ENCODE assay signal across 8 mouse cellular contexts in genomic region chr3:144568861-144569361, GRCm38 (mm10). TPM values are rescaled to one million over a fixed set of nuclear protein-coding genes. Genes with fewer than 3 reads are reported as not detected.
DNase-seq lines count a peak whose midpoint lies in the region; ATAC-seq lines count a peak whose summit lies in the region.

No protein-coding gene starts in this region.

- peak; percentile 34 for DNase-seq in thymus, postnatal 0 days (ENCODE audit: low spot score)
- DNase-seq in thymus, adult 18-20 months = no peak
- peak; percentile 64 for DNase-seq in intestine, embryonic 14.5 days (ENCODE audit: low spot score)
- no peak for DNase-seq in right cerebral cortex, postnatal 14 days
- no peak for DNase-seq in urinary bladder, postnatal 4 days (ENCODE audit: low spot score in 2 of 2)

- peak overlapping the region; percentile 86 for H3K9ac ChIP-seq in embryonic facial prominence, embryonic 12.5 days
- H3K9ac ChIP-seq in intestine, embryonic 14.5 days (ENCODE audit: low read length) = peak overlapping the region; percentile 82
- peak overlapping the region; percentile 87 for H3K9ac ChIP-seq in lung, embryonic 16.5 days (ENCODE audit: low read length)
- peak overlapping the region; percentile 93 for H3K9ac ChIP-seq in stomach, embryonic 15.5 days

- 0 out of 2 replicates have a peak, but pooled peaks cover 6% of the 10 kb centered on the region for H3K36me3 ChIP-seq in embryonic facial prominence, embryonic 12.5 days
- peaks cover 11% of the 10 kb centered on the region for H3K36me3 ChIP-seq in intestine, embryonic 14.5 days (ENCODE audit: control insufficient read depth, insufficient read depth, low read length)
- H3K36me3 ChIP-seq in lung, embryonic 16.5 days (ENCODE audit: control insufficient read depth, insufficient read depth, low read length) = no peaks in the 10 kb centered on the region
- no peaks in the 10 kb centered on the region for H3K36me3 ChIP-seq in stomach, embryonic 15.5 days

- H3K4me2 ChIP-seq in embryonic facial prominence, embryonic 12.5 days (replicated peaks) = peak overlapping the region; percentile 89
- peak overlapping the region; percentile 90 for H3K4me2 ChIP-seq in intestine, embryonic 14.5 days (ENCODE audit: low read length)
- H3K4me2 ChIP-seq in lung, embryonic 16.5 days (ENCODE audit: low read depth, low read length) = peak overlapping the region; percentile 97
- H3K4me2 ChIP-seq in stomach, embryonic 15.5 days = peak overlapping the region; percentile 90

- no peaks in the 10 kb centered on the region for H3K27me3 ChIP-seq in embryonic facial prominence, embryonic 12.5 days
- H3K27me3 ChIP-seq in intestine, embryonic 14.5 days (replicated peaks; ENCODE audit: control insufficient read depth, insufficient read depth, low read length) = no peaks in the 10 kb centered on the region
- H3K27me3 ChIP-seq in lung, embryonic 16.5 days (ENCODE audit: control insufficient read depth, insufficient read depth, low read depth, low read length) = no peaks in the 10 kb centered on the region
- H3K27me3 ChIP-seq in stomach, embryonic 15.5 days (replicated peaks) = no peaks in the 10 kb centered on the region

- peaks cover 16% of the 10 kb centered on the region for H3K4me1 ChIP-seq in embryonic facial prominence, embryonic 12.5 days
- peaks cover 26% of the 10 kb centered on the region for H3K4me1 ChIP-seq in intestine, embryonic 14.5 days (replicated peaks; ENCODE audit: control insufficient read depth, insufficient read depth, low read length)
- peaks cover 32% of the 10 kb centered on the region for H3K4me1 ChIP-seq in lung, embryonic 16.5 days (replicated peaks; ENCODE audit: control insufficient read depth, insufficient read depth, low read length)
- H3K4me1 ChIP-seq in stomach, embryonic 15.5 days = peaks cover 11% of the 10 kb centered on the region; the same call in 1 of the 2 replicates

- H3K27ac ChIP-seq in embryonic facial prominence, embryonic 12.5 days = peak overlapping the region; percentile 90; the same call in 1 of the 2 replicates
- no peak overlapping the region for H3K27ac ChIP-seq in intestine, embryonic 14.5 days (ENCODE audit: low read depth)
- no peak overlapping the region for H3K27ac ChIP-seq in lung, embryonic 16.5 days (ENCODE audit: low read length)
- H3K27ac ChIP-seq in stomach, embryonic 15.5 days = no peak overlapping the region

- WGBS in embryonic facial prominence, embryonic 12.5 days = under 1% methylated on average over 21 of the region's 21 CpGs
- under 1% methylated on average over 21 of the region's 21 CpGs for WGBS in intestine, embryonic 14.5 days
- under 1% methylated on average over 21 of the region's 21 CpGs for WGBS in lung, embryonic 16.5 days
- under 1% methylated on average over 21 of the region's 21 CpGs for WGBS in stomach, embryonic 15.5 days

- no peak for ATAC-seq in embryonic facial prominence, embryonic 12.5 days (ENCODE audit: insufficient number of reproducible peaks, insufficient read depth, low FRiP score, low TSS enrichment)
- ATAC-seq in intestine, embryonic 14.5 days (replicated peaks; ENCODE audit: low FRiP score, low TSS enrichment, low read depth) = no peak
- no peak for ATAC-seq in lung, embryonic 16.5 days (ENCODE audit: low read depth)
- no peak for ATAC-seq in stomach, embryonic 15.5 days (ENCODE audit: insufficient read depth, low FRiP score, low read depth)

- no peaks in the 10 kb centered on the region for H3K9me3 ChIP-seq in embryonic facial prominence, embryonic 12.5 days
- no peaks in the 10 kb centered on the region for H3K9me3 ChIP-seq in intestine, embryonic 14.5 days (ENCODE audit: control insufficient read depth, low read length)
- H3K9me3 ChIP-seq in lung, embryonic 16.5 days (ENCODE audit: control insufficient read depth, low read length) = no peaks in the 10 kb centered on the region
- no peaks in the 10 kb centered on the region for H3K9me3 ChIP-seq in stomach, embryonic 15.5 days

- H3K4me3 ChIP-seq in embryonic facial prominence, embryonic 12.5 days = peak overlapping the region; percentile 82
- peak overlapping the region; percentile 94 for H3K4me3 ChIP-seq in intestine, embryonic 14.5 days (ENCODE audit: low read depth, low read length)
- H3K4me3 ChIP-seq in lung, embryonic 16.5 days (ENCODE audit: low read length) = peak overlapping the region; percentile 88
- H3K4me3 ChIP-seq in stomach, embryonic 15.5 days (replicated peaks) = peak overlapping the region; percentile 93

RNA-seq across cellular contexts. Expression of gene Hs2st1, which starts 1.1 kb away (rescaled TPM):
- polyA plus RNA-seq in thymus, postnatal 0 days (2015; fragmentation: Nextera tagmentation; extraction: Ambion mirVana) = 7.6 and 10.8 TPM in 2 replicates
- 25.2 and 27.0 TPM in 2 replicates for polyA plus RNA-seq in embryonic facial prominence, embryonic 12.5 days (2016; fragmentation: Nextera tagmentation; extraction: Ambion mirVana)
- 13.7 and 14.3 TPM in 2 replicates for polyA plus RNA-seq in intestine, embryonic 14.5 days (2014; fragmentation: Nextera tagmentation; extraction: Ambion mirVana)
- 10.9 and 14.5 TPM in 2 replicates for polyA plus RNA-seq in lung, embryonic 16.5 days (2015; fragmentation: Nextera tagmentation; extraction: Ambion mirVana)
- polyA plus RNA-seq in stomach, embryonic 15.5 days (2015; fragmentation: Nextera tagmentation; extraction: Ambion mirVana) = 12.8 and 13.9 TPM in 2 replicates

RNA-seq across cellular contexts. Expression of gene Selenof, which starts 1.2 kb away (rescaled TPM):
- polyA plus RNA-seq in thymus, postnatal 0 days (2015; fragmentation: Nextera tagmentation; extraction: Ambion mirVana) = 519 and 548 TPM in 2 replicates
- 508 and 511 TPM in 2 replicates for polyA plus RNA-seq in embryonic facial prominence, embryonic 12.5 days (2016; fragmentation: Nextera tagmentation; extraction: Ambion mirVana)
- polyA plus RNA-seq in intestine, embryonic 14.5 days (2014; fragmentation: Nextera tagmentation; extraction: Ambion mirVana) = 448 and 458 TPM in 2 replicates
- 756 and 782 TPM in 2 replicates for polyA plus RNA-seq in lung, embryonic 16.5 days (2015; fragmentation: Nextera tagmentation; extraction: Ambion mirVana)
- polyA plus RNA-seq in stomach, embryonic 15.5 days (2015; fragmentation: Nextera tagmentation; extraction: Ambion mirVana) = 640 and 675 TPM in 2 replicates

Comparison
In these comparisons a context has a peak if more than half of its experiments do, and no peak if none do; other contexts are left out.
1. DNase-seq: peak in thymus, postnatal 0 days (single experiment) and intestine, embryonic 14.5 days (single experiment); none in thymus, adult 18-20 months (0 of 2), right cerebral cortex, postnatal 14 days (single experiment) and urinary bladder, postnatal 4 days (0 of 2).
2. Peak in every context shown above with its lines, with median percentiles within 50 percentile points of each other: H3K4me2 ChIP-seq, H3K4me3 ChIP-seq and H3K9ac ChIP-seq.